Mouse (Mus musculus): Measurements from ENCODE around the gene Mcmbp. TPM values are rescaled to one million over a fixed set of nuclear protein-coding genes. Genes with fewer than 3 reads are reported as not detected.

Gene Mcmbp
- total and polyA plus RNA-seq, 2 experiments from 2014 or later: 38.5 to 39.4 TPM

DNA sequence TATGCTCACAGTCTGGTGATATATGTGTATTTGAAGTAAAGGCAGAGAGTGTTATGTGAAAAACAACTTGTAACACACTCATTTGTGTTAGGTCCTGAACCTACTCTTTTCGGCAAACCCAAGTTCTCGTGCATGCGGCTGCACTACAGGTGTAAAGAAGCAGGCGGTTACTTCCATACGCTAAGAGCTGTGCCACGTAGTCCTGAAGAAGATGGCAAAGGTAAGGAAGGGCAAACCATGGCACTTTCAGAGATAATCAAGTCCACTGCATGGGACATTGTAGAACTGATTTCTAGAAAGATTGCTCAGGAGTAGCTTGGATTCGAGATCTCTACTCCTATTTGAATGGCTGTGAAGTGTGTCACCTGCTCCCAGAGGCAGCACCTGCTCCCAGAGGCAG is 48.1 kb downstream of the Mcmbp start:
- ATAC-seq (no peak), DNase-seq (ENCODE audit: low spot score) (no peak)
- Histone ChIP-seq H3K36me3 (ENCODE audit: insufficient read depth, low read length) (peaks cover 23% of the 10 kb centered on the region; the same call in 1 of the 2 replicates), H3K27ac (no peak overlapping the region), H3K27me3 (ENCODE audit: insufficient read depth, low read length) (no peaks in the 10 kb centered on the region), H3K4me1 (ENCODE audit: insufficient read depth, low read length) (no peaks in the 10 kb centered on the region), H3K4me3 (ENCODE audit: low read length) (peak overlapping the region; percentile 39; the same call in 1 of the 2 replicates), H3K9ac (replicated peaks; ENCODE audit: low read length) (no peak overlapping the region), H3K4me2 (ENCODE audit: low read depth, low read length) (peak overlapping the region; percentile 55), H3K9me3 (ENCODE audit: low read length) (no peaks in the 10 kb centered on the region)
- TF ChIP-seq CTCF (IDR thresholded peaks at IDR 0.05; ENCODE audit: low read depth): no peak
- 92% methylated on average over 7 of the region's 7 CpGs for WGBS

DNA sequence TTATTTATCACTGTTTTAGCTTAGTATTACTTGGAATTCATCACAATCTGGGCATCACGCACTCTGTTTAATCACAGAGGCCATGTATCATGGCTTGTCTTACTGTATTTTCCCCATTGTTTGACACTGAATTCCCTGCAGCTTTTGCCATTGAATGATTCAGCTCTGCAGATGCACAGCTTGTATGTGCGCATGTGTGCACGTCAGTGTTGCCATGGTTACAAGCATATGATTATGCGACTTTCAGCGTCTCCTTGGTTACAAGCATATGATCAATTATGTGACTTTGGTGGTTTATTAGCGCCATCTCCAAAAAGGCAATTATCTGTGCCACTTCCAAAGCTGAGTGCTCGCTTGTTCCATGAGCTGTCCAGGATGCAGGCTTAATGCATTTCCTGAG is 49.5 kb downstream of the Mcmbp start:
- TF ChIP-seq CTCF (IDR thresholded peaks at IDR 0.05; ENCODE audit: low read depth): no peak
- peak; percentile 58 for ATAC-seq
- H3K36me3 ChIP-seq (ENCODE audit: insufficient read depth, low read length): peaks cover 26% of the 10 kb centered on the region

DNA sequence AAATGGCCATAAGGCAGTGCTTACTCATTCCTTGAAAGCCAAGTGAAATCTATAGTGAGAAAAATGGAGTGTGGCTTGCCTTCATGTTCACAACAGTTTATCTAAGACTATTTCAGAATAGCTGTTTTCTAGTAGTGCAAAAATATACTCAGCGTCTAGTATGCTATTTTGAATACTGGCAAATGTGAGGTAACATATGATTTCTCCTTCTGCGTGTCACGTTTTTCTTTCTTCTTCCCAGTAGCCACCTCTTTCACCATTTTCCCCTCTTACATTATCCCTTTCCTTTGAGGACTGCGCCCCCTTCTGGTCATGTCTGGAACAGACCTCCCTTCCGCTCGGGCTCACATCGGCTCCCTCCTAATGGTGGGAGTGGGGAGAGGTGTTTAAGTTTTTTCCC is 50.2 kb downstream of the Mcmbp start:
- peak overlapping the region; percentile 82 for H3K27ac ChIP-seq
- no peaks in the 10 kb centered on the region for H3K4me1 ChIP-seq (ENCODE audit: insufficient read depth, low read length)
- H3K36me3 ChIP-seq (ENCODE audit: insufficient read depth, low read length): peaks cover 32% of the 10 kb centered on the region
- H3K4me3 ChIP-seq (ENCODE audit: low read length): peak overlapping the region; percentile 39
- peak overlapping the region; percentile 55 for H3K4me2 ChIP-seq (ENCODE audit: low read depth, low read length)
- ATAC-seq (peak; percentile 81), DNase-seq (ENCODE audit: low spot score) (peak; percentile 93)
- H3K27me3 ChIP-seq (ENCODE audit: insufficient read depth, low read length): no peaks in the 10 kb centered on the region
- peak; percentile 98 for TF ChIP-seq CTCF (IDR thresholded peaks at IDR 0.05; ENCODE audit: low read depth)
- H3K9me3 ChIP-seq (ENCODE audit: low read length): no peaks in the 10 kb centered on the region
- WGBS: 8% methylated on average over 7 of the region's 7 CpGs
- H3K9ac ChIP-seq (replicated peaks; ENCODE audit: low read length): peak overlapping the region; percentile 57; the same call in 1 of the 2 replicates

More for the DNA sequence above, 49.5 kb downstream of the Mcmbp start:
- WGBS: 11% methylated on average over 7 of the region's 7 CpGs
- H3K4me2 ChIP-seq (ENCODE audit: low read depth, low read length): peak overlapping the region; percentile 55
- peak overlapping the region; percentile 51; the same call in 1 of the 2 replicates for H3K9ac ChIP-seq (replicated peaks; ENCODE audit: low read length)
- H3K27me3 ChIP-seq (ENCODE audit: insufficient read depth, low read length): no peaks in the 10 kb centered on the region
- H3K4me3 ChIP-seq (ENCODE audit: low read length): peak overlapping the region; percentile 39
- H3K9me3 ChIP-seq (ENCODE audit: low read length): no peaks in the 10 kb centered on the region
- peak; percentile 93 for DNase-seq (ENCODE audit: low spot score)
- no peaks in the 10 kb centered on the region for H3K4me1 ChIP-seq (ENCODE audit: insufficient read depth, low read length)
- H3K27ac ChIP-seq: peak overlapping the region; percentile 77

DNA sequence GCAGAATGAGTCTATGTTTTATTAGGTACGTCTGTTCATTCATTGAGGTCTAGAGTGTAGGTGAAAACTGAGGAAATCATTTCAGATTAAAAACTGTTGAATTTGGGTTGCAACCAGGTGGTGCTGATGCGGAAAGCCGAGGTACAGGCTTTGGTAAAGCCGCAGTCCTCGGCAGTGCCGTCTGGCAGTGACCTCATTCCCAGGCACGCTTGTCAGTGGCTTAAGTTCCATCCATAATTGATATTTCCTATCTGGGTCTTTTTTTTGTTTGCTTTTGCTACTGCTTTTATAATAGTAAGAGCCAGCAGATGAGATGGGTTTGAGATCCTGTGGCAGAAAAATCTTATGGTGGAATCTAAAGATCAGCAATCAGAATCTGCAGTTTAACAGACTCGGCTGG is 50.9 kb downstream of the Mcmbp start:
- TF ChIP-seq CTCF (IDR thresholded peaks at IDR 0.05; ENCODE audit: low read depth): no peak
- WGBS: 56% methylated on average over 8 of the region's 8 CpGs
- DNase-seq (ENCODE audit: low spot score): peak; percentile 49

DNA sequence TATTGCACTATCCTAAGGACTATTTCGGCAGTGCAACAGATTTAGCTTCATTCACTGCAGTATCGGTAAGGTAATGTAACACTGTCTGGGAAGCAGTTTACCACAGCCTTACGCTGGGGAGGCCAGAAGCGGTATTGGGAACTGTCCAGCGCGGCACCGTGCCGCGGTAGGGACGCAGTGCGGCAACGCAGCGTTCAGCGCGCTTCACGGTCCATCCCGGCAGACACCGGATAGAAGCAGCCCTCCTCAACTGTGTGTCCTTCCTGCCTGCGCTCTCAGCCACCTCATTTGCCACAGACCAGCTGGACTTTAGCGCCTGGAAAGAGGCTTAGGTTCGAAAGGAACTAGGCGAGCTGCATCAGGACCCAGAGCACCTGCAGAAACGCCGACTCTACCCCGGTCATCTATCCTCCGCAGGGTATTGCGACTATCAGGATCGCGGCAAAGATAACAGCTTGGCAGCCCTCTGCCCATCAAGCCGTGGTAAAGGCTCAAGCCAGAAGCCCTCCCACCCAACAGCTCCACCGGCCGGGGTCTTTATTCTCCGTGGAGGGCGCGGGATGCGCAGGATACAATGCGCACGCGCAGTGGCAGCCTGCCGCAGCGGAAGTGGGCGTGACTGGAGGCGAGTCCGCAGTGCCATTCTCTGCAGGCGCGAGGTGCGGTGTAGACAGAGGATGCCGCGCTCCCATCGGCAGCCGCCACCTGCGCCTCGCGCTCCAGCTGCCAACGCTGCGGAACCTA is 52.3 kb downstream of the Mcmbp start:
- H3K9me3 ChIP-seq (ENCODE audit: low read length): no peaks in the 10 kb centered on the region
- ATAC-seq: peak; percentile 82
- peak overlapping the region; percentile 55 for H3K4me2 ChIP-seq (ENCODE audit: low read depth, low read length)
- H3K27me3 ChIP-seq (ENCODE audit: insufficient read depth, low read length): no peaks in the 10 kb centered on the region
- no peaks in the 10 kb centered on the region for H3K4me1 ChIP-seq (ENCODE audit: insufficient read depth, low read length)
- H3K27ac ChIP-seq: peak overlapping the region; percentile 91
- peak overlapping the region; percentile 39 for H3K4me3 ChIP-seq (ENCODE audit: low read length)
- DNase-seq (ENCODE audit: low spot score): peak; percentile 93
- TF ChIP-seq CTCF (IDR thresholded peaks at IDR 0.05; ENCODE audit: low read depth): no peak
- WGBS: 52% methylated on average over 56 of the region's 56 CpGs
- peaks cover 22% of the 10 kb centered on the region for H3K36me3 ChIP-seq (ENCODE audit: insufficient read depth, low read length)
- peak overlapping the region; percentile 57 for H3K9ac ChIP-seq (replicated peaks; ENCODE audit: low read length)

More for the DNA sequence above, 50.9 kb downstream of the Mcmbp start:
- H3K9ac ChIP-seq (replicated peaks; ENCODE audit: low read length): peak overlapping the region; percentile 57
- peaks cover 26% of the 10 kb centered on the region for H3K36me3 ChIP-seq (ENCODE audit: insufficient read depth, low read length)
- peak overlapping the region; percentile 55 for H3K4me2 ChIP-seq (ENCODE audit: low read depth, low read length)
- ATAC-seq: no peak
- peak overlapping the region; percentile 82 for H3K27ac ChIP-seq
- no peaks in the 10 kb centered on the region for H3K9me3 ChIP-seq (ENCODE audit: low read length)
- no peaks in the 10 kb centered on the region for H3K27me3 ChIP-seq (ENCODE audit: insufficient read depth, low read length)
- H3K4me3 ChIP-seq (ENCODE audit: low read length): peak overlapping the region; percentile 39
- H3K4me1 ChIP-seq (ENCODE audit: insufficient read depth, low read length): no peaks in the 10 kb centered on the region

DNA sequence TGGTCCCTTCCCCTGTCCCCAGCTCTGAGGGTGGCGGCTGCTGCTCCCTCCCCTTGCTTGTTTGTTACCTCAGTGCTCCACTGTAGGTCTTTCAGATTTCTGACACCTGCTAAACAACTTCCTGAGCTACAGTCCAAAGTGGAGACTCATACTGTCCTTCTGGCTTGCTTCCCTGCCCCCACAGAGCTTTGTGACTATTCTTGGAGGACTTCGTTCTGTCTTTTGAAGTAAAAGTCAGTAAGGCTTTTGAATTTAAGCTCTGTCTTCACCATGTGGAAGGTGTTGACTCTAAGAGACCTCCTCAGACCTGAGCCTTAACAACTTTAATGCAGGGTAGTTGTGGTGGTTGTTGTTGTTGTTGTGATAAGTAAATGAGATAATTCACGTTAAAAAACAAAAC is 61.7 kb downstream of the Mcmbp start:
- DNase-seq (ENCODE audit: low spot score): no peak

More for the DNA sequence above, 61.7 kb downstream of the Mcmbp start:
- no peaks in the 10 kb centered on the region for H3K27me3 ChIP-seq (ENCODE audit: insufficient read depth, low read length)
- H3K4me3 ChIP-seq (ENCODE audit: low read length): no peak overlapping the region
- no peak overlapping the region for H3K4me2 ChIP-seq (ENCODE audit: low read depth, low read length)
- H3K9me3 ChIP-seq (ENCODE audit: low read length): no peaks in the 10 kb centered on the region
- WGBS: 73% methylated on average over 3 of the region's 3 CpGs
- no peaks in the 10 kb centered on the region for H3K4me1 ChIP-seq (ENCODE audit: insufficient read depth, low read length)
- no peak for ATAC-seq
- no peak for TF ChIP-seq CTCF (IDR thresholded peaks at IDR 0.05; ENCODE audit: low read depth)
- peaks cover 11% of the 10 kb centered on the region; the same call in 1 of the 2 replicates for H3K36me3 ChIP-seq (ENCODE audit: insufficient read depth, low read length)
- H3K27ac ChIP-seq: no peak overlapping the region
- H3K9ac ChIP-seq (replicated peaks; ENCODE audit: low read length): no peak overlapping the region
